Mouse (Mus musculus) cortical plate, adult 2 months (tissue): Measurements from ENCODE around the gene Ell. TPM values are rescaled to one million over a fixed set of nuclear protein-coding genes. Genes with fewer than 3 reads are reported as not detected.
"Not testable (repeated sequence)": the region's sequence is repeated elsewhere in the genome, so short reads cannot be mapped to it uniquely, and the experiment has no call there.

Source experiments
- H3K27ac ChIP-seq: fragments of 200-500 bp; 2 replicates; pipeline ENCODE4 v1.5.1; 2012; ENCODE audit warnings: low read length, control low read depth, inconsistent platforms; ENCODE audit not compliant: insufficient read depth
- H3K4me1 ChIP-seq: fragments of 200-500 bp; 2 replicates; pipeline ENCODE4 v1.6.1; 2011; ENCODE audit warnings: low read length; ENCODE audit not compliant: control insufficient read depth, insufficient read depth
- H3K4me3 ChIP-seq: fragments of 200-500 bp; 2 replicates; pipeline ENCODE4 v1.5.1; 2011; ENCODE audit warnings: mild to moderate bottlenecking, low read length, control low read depth; ENCODE audit not compliant: insufficient read depth
- CTCF ChIP-seq: fragments of 200-500 bp; IDR thresholded peaks from 2 replicates; pipeline ENCODE4 v1.5.1; 2011; ENCODE audit warnings: mild to moderate bottlenecking, control low read depth, low read length; ENCODE audit not compliant: insufficient read depth; ENCODE audit errors: extremely low read depth
- POLR2A ChIP-seq: fragments of 200-500 bp; IDR thresholded peaks from 2 replicates; pipeline ENCODE4 v1.6.1; 2011; ENCODE audit warnings: mild to moderate bottlenecking, low read length, control low read depth; ENCODE audit not compliant: insufficient read depth; ENCODE audit errors: extremely low read depth
- polyA plus RNA-seq: library from polyadenylated mRNA; depleted of rRNA; stranded (reverse); fragments of >200 nt; gene quantifications from 2 replicates; pipeline ENCODE4 v1.2.3, GENCODE M21; 2012

Ell gene
- polyA plus RNA-seq, 1 experiment: 23.9 TPM

DNA sequence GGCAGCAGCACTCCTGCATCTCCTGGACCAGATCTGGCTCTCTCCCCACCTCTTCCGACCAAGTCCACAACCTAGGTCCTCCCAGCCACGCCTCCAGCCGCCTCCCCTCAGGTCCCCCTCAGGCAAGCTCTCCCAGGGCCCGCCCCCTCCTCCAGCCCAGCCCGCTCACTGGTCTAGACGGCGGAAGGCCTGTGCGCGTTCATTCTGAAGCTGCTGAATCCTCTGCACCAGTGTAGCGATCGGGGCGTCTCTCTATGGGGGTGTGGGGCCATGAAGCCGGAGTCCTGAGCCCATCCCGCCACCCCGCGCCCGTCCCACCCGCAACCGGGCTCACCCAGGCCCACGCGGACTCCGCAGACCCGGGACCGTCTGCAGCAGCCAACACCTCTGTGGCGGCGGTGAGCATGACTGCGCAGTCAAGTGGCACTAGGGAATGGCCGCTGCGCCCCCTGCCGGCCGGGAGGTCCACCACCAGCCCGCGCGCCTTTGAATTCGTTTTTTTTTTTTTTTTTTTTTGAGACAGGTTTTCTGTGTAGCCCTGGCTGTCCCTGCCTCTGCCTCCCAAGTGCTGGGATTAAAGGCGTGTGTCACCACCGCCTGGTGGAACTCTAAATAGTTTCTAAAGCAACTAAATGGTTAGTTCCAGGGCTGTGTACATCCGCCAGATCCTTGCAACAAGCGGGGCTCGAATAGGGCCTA lies 32.8 kb upstream of the Ell start, which contains the start of gene Rex1bd:
Rex1bd (minus strand) TSS at position 425 of the 699 bp plus-strand sequence.
- H3K4me3 ChIP-seq: peak within 1 kb of the TSS; percentile 78
- TF ChIP-seq POLR2A (peak; percentile 43), CTCF (peak; percentile 53)
- H3K4me1 ChIP-seq: peaks cover 6% of the 10 kb centered on the region
- no peak within 1 kb of the TSS for H3K27ac ChIP-seq

DNA sequence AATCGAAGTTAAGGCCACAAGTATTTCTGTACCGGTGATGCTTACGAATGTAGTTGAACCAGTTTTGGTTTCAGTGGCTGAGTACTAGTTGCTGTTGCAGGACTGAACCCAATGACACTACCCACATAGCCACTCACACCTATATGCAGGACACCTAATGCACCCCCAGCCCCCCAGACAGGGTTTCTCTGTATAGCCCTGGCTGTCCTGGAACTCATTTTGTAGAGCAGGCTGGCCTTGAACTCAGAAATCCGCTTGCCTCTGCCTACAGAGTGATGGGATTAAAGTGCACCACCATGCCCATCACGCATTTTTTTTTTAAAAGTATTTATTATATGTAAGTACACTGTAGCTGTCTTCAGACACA lies 32.2 kb upstream of the Ell start:
- H3K4me1 ChIP-seq: peaks cover 6% of the 10 kb centered on the region

DNA sequence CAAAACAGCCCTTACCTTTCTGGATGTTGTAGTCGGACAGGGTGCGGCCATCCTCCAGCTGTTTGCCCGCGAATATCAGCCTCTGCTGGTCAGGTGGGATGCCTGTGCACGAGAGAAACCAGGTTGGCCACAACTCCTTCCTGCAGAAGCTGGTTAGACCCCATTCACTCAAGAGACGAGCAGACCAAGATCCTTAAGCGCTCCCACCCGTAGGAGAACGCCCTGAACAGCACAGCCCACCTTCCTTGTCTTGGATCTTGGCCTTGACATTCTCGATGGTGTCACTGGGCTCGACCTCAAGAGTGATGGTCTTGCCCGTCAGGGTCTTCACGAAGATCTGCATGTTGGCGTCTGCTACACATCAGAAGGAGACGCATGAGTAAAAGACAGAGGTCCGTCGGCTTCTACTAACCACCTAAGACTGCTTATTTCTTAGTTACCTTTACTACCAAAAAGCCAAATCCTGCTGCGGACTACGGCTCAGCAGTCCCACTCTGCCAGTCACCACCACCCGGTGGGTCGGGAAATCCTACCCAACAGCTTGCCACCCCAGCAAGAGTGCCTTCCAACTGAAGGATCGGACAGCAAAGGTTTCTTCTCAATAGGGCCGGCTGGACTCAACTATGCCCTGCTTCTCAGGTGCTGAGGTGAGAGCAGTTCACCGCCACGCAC lies 29.8 kb upstream of the Ell start:
- H3K4me3 ChIP-seq: peak overlapping the region; percentile 58
- TF ChIP-seq CTCF (no peak), POLR2A (no peak)
- no peak overlapping the region for H3K27ac ChIP-seq
- peaks cover 6% of the 10 kb centered on the region for H3K4me1 ChIP-seq

More for the DNA sequence above, 32.2 kb upstream of the Ell start:
- TF ChIP-seq POLR2A (no peak), CTCF (no peak)
- Histone ChIP-seq H3K4me3 (no peak overlapping the region; the same call in 1 of the 2 replicates), H3K27ac (no peak overlapping the region)

DNA sequence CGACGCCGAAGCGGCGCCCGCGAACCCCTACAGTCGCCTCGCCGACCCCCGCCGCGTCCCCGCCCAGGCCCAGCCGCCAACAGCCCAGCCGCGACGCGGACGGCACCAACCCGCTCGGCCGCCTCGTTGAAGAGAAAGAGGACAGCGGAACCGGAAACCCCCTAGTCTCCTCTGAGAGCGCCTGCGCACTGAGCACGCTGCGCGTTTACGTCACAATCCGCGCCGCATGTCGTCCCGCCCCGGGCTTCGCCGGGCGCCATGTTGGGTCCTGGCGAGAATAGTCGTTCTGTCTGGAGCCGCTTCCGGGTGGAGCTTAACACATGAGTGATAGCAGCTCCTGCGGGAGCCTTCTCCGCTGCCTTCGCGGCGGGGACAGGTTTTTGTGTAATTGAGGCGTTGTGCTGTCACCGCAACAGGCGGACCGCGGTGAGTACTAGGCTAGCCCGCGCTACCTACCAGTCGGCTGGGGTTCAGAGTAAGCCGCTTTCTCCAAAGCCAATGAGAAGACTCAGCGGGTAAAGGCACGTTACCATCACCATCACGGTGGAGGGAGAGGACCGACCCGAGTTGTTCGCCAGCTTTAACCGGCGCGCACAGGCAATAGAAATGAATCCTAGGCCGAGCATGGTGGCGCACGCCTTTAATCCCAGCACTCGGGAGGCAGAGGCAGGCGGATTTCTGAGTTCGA lies 28.9 kb upstream of the Ell start, which contains the start of gene Uba52:
Uba52 (minus strand) TSS at position 574 of the 688 bp plus-strand sequence.
- peaks cover 6% of the 10 kb centered on the region for H3K4me1 ChIP-seq
- peak; percentile 84 for TF ChIP-seq POLR2A
- TF ChIP-seq CTCF: no peak
- H3K27ac ChIP-seq: peak within 1 kb of the TSS; percentile 79
- peak within 1 kb of the TSS; percentile 58 for H3K4me3 ChIP-seq

DNA sequence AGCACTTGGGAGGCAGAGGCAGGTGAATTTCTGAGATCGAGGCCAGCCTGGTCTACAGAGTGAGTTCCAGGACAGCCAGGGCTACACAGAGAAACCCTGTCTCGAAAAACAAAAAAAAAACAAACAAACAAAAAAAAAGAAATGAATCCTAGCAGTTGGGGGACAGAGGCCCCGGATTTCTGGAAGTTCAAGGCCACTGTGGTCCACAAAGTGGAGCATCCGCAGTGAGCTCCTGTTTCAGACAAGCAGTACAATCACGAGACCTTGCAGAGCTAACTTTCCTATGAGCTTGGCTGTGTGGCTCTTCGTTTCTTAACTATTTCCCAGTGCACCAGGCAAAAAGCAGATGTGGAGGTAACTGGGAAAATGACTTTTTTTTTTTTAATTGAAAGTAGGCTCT lies 28.1 kb upstream of the Ell start:
- H3K4me3 ChIP-seq: peak overlapping the region; percentile 58; the same call in 1 of the 2 replicates
- H3K27ac ChIP-seq, H3K4me1 ChIP-seq: not testable (repeated sequence)

DNA sequence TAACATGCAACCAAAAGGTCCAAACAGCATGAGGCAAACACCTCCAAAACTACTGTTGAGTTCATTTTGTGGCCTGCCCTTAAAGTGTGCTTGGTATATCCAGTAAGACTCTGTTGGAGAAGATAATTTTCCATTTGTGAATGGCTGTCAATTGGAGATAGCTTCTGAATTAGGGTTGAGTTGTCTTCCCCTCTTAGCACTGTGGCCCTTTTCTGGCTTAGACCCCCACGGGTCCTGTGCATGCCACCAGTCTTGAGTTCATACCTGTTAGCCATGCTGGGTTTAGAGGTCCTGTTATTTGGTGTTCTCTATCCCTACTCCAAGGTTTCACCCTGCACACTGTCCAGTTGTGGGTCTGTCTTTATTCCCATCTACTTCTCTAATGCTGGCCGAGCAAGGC lies 27.5 kb upstream of the Ell start:
- no peak overlapping the region for H3K27ac ChIP-seq
- H3K4me1 ChIP-seq: peaks cover 6% of the 10 kb centered on the region
- TF ChIP-seq CTCF (no peak), POLR2A (no peak)
- H3K4me3 ChIP-seq: no peak overlapping the region

DNA sequence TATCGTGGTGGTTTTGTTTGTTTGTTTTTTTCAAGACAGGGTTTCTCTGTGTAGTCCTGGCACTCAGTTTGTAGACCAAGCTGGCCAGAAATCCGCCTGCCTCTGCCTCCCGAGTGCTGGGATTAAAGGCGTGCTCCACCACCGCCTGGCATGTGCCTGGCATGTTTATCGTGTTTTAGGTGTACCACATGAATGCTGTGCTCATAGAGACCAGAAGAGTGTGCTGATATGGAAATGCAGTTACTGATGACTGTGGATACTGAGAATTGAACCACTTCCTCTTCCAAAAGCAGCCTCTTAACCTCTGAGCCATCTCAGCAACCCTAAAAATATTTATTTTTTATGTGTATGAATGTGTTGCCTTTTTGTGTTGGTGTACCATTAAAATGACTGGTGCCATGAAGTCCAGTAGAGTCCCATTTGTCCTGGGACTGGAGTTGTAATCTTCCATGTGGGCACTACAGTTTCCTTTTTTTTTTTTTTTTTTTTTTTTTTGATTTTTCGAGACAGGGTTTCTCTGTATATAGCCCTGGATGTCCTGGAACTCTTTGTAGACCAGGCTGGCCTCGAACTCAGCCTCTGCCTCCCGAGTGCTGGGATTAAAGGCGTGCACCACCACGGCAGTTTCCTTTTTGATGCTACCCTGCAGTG lies 26.9 kb upstream of the Ell start:
- no peak overlapping the region for H3K4me3 ChIP-seq
- peaks cover 6% of the 10 kb centered on the region for H3K4me1 ChIP-seq
- TF ChIP-seq CTCF (no peak), POLR2A (no peak)
- H3K27ac ChIP-seq: no peak overlapping the region

DNA sequence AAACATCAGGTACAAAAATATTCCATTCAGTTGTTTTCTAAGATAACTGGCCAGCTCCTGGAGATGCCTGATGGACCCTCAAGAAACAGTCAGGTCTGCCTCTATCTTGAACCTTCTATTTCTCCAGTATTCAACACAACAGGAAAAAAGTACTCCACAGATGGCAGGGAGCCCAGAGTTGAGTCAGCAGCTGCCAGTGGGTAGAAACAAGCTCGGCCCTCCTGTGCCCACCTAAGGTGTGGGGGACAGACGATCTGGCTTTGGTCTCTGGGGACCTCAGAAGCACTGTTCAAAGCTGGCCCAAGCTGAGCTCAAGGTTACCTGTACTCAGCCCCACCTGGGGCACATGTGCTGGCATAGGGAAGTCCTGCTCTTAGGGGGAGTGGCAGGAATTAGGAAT lies 25.8 kb upstream of the Ell start:
- H3K4me3 ChIP-seq: no peak overlapping the region
- no peak overlapping the region for H3K27ac ChIP-seq
- no peak for TF ChIP-seq POLR2A
- TF ChIP-seq CTCF: no peak
- H3K4me1 ChIP-seq: peaks cover 6% of the 10 kb centered on the region

DNA sequence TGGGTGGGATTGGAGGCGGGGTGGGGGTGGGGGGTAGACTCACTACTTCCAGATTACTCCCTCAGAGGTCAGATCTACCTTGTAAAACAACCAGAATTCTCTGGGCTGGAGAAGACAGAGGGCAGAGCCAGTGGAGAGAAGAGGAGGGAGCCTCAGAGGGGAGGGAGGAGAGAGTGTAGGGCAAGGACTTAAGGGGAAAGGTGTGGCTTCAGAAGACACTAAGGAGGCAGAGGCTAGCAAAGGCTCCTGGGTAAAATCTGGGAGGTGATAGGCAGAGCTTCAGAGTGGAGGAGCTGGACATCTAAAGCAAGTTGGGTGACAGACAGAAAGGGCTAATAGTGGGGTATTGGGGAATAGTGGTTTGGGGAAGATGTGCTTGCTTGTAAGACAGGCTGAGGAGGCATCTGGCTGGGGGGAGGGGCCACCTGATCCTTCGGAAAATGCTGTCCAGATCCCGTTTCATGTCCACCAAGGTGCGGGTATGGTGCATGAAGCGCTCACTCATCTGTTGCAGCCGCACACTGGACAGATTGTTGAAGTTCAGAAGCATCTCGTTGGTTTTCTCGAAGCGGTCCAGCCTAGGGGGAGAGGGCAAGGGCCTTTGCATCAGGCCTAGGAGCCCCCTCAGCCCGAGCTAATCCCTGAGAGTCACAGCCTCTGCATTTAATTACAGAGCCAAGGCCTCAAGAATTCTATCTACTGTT lies 21.2 kb upstream of the Ell start:
- Histone ChIP-seq H3K4me1 (peaks cover 1% of the 10 kb centered on the region; the same call in 1 of the 2 replicates), H3K27ac (no peak overlapping the region), H3K4me3 (no peak overlapping the region)
- TF ChIP-seq POLR2A (no peak), CTCF (no peak)
